Mouse (Mus musculus): ENCODE results near the gene Ptprt.

The Ptprt gene

GRCm38 (mm10) chr2:162581651-162582050 lies 79.3 kb downstream of the Ptprt start:
- DNase-seq (ENCODE audit: low read depth) = no peak

GRCm38 (mm10) chr2:162577819-162578218 lies 83.1 kb downstream of the Ptprt start:
- no peak for DNase-seq (ENCODE audit: low read depth)

- no peak for DNase-seq (ENCODE audit: low read depth)
Observed at GRCm38 (mm10) chr2:162572851-162573250, 88.1 kb downstream of the Ptprt start.

- DNase-seq (ENCODE audit: low read depth) = no peak
Observed at GRCm38 (mm10) chr2:162571037-162571436, 89.9 kb downstream of the Ptprt start.

- DNase-seq (ENCODE audit: low read depth) = no peak
Observed at GRCm38 (mm10) chr2:162568308-162569100, 92.4 kb downstream of the Ptprt start.

- no peak for DNase-seq (ENCODE audit: low read depth)
Observed at GRCm38 (mm10) chr2:162548312-162548711, 112.6 kb downstream of the Ptprt start.

- no peak for DNase-seq (ENCODE audit: low read depth)
Observed at GRCm38 (mm10) chr2:162531638-162532037, 129.3 kb downstream of the Ptprt start.

GRCm38 (mm10) chr2:162528911-162529310 lies 132.0 kb downstream of the Ptprt start:
- DNase-seq (ENCODE audit: low read depth) = no peak

GRCm38 (mm10) chr2:162515993-162516392 lies 145.0 kb downstream of the Ptprt start:
- no peak for DNase-seq (ENCODE audit: low read depth)

GRCm38 (mm10) chr2:162513072-162513471 lies 147.9 kb downstream of the Ptprt start:
- no peak for DNase-seq (ENCODE audit: low read depth)

GRCm38 (mm10) chr2:162512094-162512493 lies 148.9 kb downstream of the Ptprt start:
- no peak for DNase-seq (ENCODE audit: low read depth)

GRCm38 (mm10) chr2:162509016-162509415 lies 151.9 kb downstream of the Ptprt start:
- DNase-seq (ENCODE audit: low read depth) = no peak

GRCm38 (mm10) chr2:162507664-162508063 lies 153.3 kb downstream of the Ptprt start:
- DNase-seq (ENCODE audit: low read depth) = no peak

GRCm38 (mm10) chr2:162504850-162505249 lies 156.1 kb downstream of the Ptprt start:
- no peak for DNase-seq (ENCODE audit: low read depth)

GRCm38 (mm10) chr2:162499501-162499915 lies 161.4 kb downstream of the Ptprt start:
- no peak for DNase-seq (ENCODE audit: low read depth)

- no peak for DNase-seq (ENCODE audit: low read depth)
Observed at GRCm38 (mm10) chr2:162498191-162498590, 162.8 kb downstream of the Ptprt start.

- no peak for DNase-seq (ENCODE audit: low read depth)
Observed at GRCm38 (mm10) chr2:162484036-162484435, 176.9 kb downstream of the Ptprt start.

GRCm38 (mm10) chr2:162443106-162443505 lies 217.8 kb downstream of the Ptprt start:
- DNase-seq (ENCODE audit: low read depth) = no peak

GRCm38 (mm10) chr2:162436646-162437045 lies 224.3 kb downstream of the Ptprt start:
- DNase-seq (ENCODE audit: low read depth) = no peak

GRCm38 (mm10) chr2:162430171-162430570 lies 230.8 kb downstream of the Ptprt start:
- DNase-seq (ENCODE audit: low read depth) = no peak

GRCm38 (mm10) chr2:162426114-162426513 lies 234.8 kb downstream of the Ptprt start:
- DNase-seq (ENCODE audit: low read depth) = no peak

- DNase-seq (ENCODE audit: low read depth) = no peak
Observed at GRCm38 (mm10) chr2:162418181-162418580, 242.8 kb downstream of the Ptprt start.

- DNase-seq (ENCODE audit: low read depth) = no peak
Observed at GRCm38 (mm10) chr2:162413073-162413812, 247.7 kb downstream of the Ptprt start.

Measured in induced T-regulatory cell, adult 2 months (primary cell).